Mouse (Mus musculus) olfactory bulb, adult 2 months (tissue): ENCODE measurements around the gene Gls. TPM values are rescaled to one million over a fixed set of nuclear protein-coding genes. Genes with fewer than 3 reads are reported as not detected.

Experiments
- H3K27ac ChIP-seq: fragments of 200-500 bp; 2 replicates; pipeline ENCODE4 v1.5.1; 2012; ENCODE audit warnings: low read depth, low read length; ENCODE audit not compliant: insufficient read depth
- H3K4me1 ChIP-seq: fragments of 200-500 bp; 2 replicates; pipeline ENCODE4 v1.6.1; 2012; ENCODE audit warnings: low read length; ENCODE audit not compliant: control insufficient read depth, insufficient read depth
- H3K4me3 ChIP-seq: fragments of 200-500 bp; 2 replicates; pipeline ENCODE4 v1.5.1; 2012; ENCODE audit warnings: mild to moderate bottlenecking, low read depth, low read length, moderate library complexity; ENCODE audit not compliant: insufficient read depth
- CTCF ChIP-seq: fragments of 200-500 bp; IDR thresholded peaks from 2 replicates; pipeline ENCODE4 v1.5.1; 2012; ENCODE audit warnings: low read depth, mild to moderate bottlenecking, low read length, moderate library complexity; ENCODE audit not compliant: insufficient read depth
- POLR2A ChIP-seq: fragments of 200-500 bp; IDR thresholded peaks from 2 replicates; pipeline ENCODE4 v1.6.1; 2012; ENCODE audit warnings: mild to moderate bottlenecking, low read depth, low read length, moderate library complexity; ENCODE audit not compliant: insufficient read depth
- WGBS: fragments of 180-500 bp; shearing (Covaris S2); methylation state at CpG from one replicate; pipeline ENCODE4 v1.1.7; 2018; 5-methylcytosine and 5-hydroxymethylcytosine counted together
- polyA plus RNA-seq: library from polyadenylated mRNA; stranded (reverse); fragments of >200 nt; gene quantifications from 2 replicates; pipeline ENCODE4 v1.2.4, GENCODE M21; 2012; ENCODE audit warnings: low replicate concordance; ENCODE audit not compliant: missing spikeins, insufficient read depth, insufficient read length

Gene Gls
- polyA plus RNA-seq, 1 experiment: 842 TPM

GRCm38 (mm10) chr1:52151166-52151565, 81.9 kb downstream of the Gls start:
- Histone ChIP-seq H3K4me3 (no peak overlapping the region), H3K27ac (no peak overlapping the region), H3K4me1 (peaks cover 8% of the 10 kb centered on the region)
- 98% methylated on average over 5 of the region's 5 CpGs for WGBS
- TF ChIP-seq CTCF: no peak
- no peak for TF ChIP-seq POLR2A

- TF ChIP-seq CTCF: no peak
- TF ChIP-seq POLR2A: no peak
- H3K27ac ChIP-seq: no peak overlapping the region
- peaks cover 7% of the 10 kb centered on the region for H3K4me1 ChIP-seq
- 81% methylated on average over 11 of the region's 11 CpGs for WGBS
- no peak overlapping the region for H3K4me3 ChIP-seq
Measured at GRCm38 (mm10) chr1:52150676-52151075, 82.4 kb downstream of the Gls start.

- 75% methylated on average over 9 of the region's 9 CpGs for WGBS
- no peak overlapping the region for H3K4me3 ChIP-seq
- no peak overlapping the region for H3K27ac ChIP-seq
Measured at GRCm38 (mm10) chr1:52149934-52150346, 83.1 kb downstream of the Gls start.

DNA sequence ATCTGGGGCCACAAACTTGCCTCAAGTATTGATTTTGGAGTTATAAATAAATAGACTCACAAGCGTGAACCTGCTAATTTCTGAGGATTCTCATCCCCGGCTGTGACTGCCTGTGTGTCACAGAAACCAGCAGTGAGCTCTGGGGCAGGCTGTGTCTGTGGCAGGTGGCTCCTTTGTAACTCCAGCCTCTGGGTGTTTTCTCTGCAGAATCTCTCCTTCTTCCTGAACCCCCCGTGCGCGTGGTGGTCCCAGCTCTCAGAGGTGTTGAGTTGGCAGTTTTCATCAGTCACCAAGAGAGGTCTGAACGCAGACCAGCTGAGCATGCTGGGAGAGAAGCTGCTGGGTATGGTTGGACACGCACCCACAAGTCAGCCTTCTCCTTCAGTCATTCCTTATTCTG, 84.3 kb downstream of the Gls start:
- WGBS: 55% methylated on average over 7 of the region's 7 CpGs
- Histone ChIP-seq H3K4me3 (no peak overlapping the region), H3K27ac (no peak overlapping the region), H3K4me1 (peaks cover 7% of the 10 kb centered on the region)
- TF ChIP-seq POLR2A (no peak), CTCF (no peak)

More at GRCm38 (mm10) chr1:52149934-52150346, 83.1 kb downstream of the Gls start:
- H3K4me1 ChIP-seq: peaks cover 7% of the 10 kb centered on the region
- TF ChIP-seq CTCF: no peak
- no peak for TF ChIP-seq POLR2A

DNA sequence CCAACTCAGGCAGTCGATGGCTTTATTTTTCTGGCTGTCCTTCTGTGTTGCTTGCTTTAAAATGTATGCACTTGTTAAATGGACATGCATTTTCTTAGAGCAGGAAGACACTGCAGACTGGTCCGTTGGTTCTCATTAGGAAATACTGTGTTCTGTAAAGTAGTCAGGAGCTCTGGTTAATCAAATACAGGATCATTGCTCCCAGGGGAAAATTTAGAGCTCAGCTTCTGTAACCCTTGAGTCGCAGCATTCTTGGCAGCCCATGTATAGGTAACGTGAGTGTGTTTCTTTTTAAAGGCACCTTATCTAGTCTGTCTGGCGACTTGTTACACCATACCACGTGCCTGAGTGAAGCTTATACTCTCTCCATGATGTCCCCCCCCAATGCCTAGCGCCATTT, 84.9 kb downstream of the Gls start:
- Histone ChIP-seq H3K27ac (no peak overlapping the region), H3K4me1 (peaks cover 7% of the 10 kb centered on the region), H3K4me3 (no peak overlapping the region)
- no peak for TF ChIP-seq CTCF
- no peak for TF ChIP-seq POLR2A
- 83% methylated on average over 7 of the region's 7 CpGs for WGBS

- TF ChIP-seq POLR2A (no peak), CTCF (no peak)
- Histone ChIP-seq H3K4me1 (peaks cover 7% of the 10 kb centered on the region), H3K4me3 (no peak overlapping the region), H3K27ac (no peak overlapping the region)
- 86% methylated on average over 2 of the region's 2 CpGs for WGBS
Measured at GRCm38 (mm10) chr1:52147431-52147830, 85.6 kb downstream of the Gls start.

DNA sequence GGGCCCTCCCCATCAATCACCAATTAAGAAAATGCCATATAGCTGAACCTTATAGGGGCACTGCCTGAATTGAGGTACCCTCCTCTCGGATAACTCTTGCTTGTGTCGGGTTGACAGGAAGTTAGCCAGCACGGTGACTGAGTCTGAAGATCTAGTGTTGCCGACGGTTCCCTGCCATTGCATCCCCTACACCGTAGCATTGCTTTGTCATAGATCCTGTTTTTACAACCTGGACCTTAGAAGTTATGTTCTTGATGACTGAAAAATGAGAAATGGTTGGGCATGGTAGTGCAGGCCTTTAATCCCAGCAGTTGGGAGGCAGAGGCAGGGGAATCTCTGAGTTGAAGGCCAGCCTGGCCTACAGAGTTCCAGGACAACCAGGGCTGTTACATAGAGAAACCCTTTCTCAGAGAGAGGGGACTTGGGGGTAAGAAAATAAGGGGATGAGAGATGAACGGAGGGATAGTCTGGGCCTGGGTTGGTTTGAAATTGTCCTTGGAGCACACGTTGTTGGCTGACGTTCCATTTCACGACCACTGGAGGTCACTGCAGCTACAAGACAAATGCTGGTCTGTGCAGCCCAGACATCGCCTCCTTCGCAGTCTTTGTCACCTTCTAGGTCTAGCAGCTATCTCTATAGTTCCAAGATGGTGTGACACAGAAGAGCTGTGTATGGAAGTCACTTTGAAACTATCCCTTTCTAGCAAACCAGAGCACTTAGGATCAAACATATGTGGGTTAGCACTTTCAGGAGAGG, 86.6 kb downstream of the Gls start:
- Histone ChIP-seq H3K4me3 (no peak overlapping the region), H3K27ac (no peak overlapping the region), H3K4me1 (peaks cover 7% of the 10 kb centered on the region)
- WGBS: 54% methylated on average over 12 of the region's 12 CpGs
- TF ChIP-seq CTCF (peak; percentile 57), POLR2A (no peak)

GRCm38 (mm10) chr1:52144907-52145306, 88.1 kb downstream of the Gls start:
- Histone ChIP-seq H3K27ac (no peak overlapping the region), H3K4me1 (peaks cover 5% of the 10 kb centered on the region), H3K4me3 (no peak overlapping the region)
- TF ChIP-seq POLR2A (no peak), CTCF (no peak)
- WGBS: 90% methylated on average over 10 of the region's 10 CpGs

GRCm38 (mm10) chr1:52143596-52144156, 89.4 kb downstream of the Gls start:
- Histone ChIP-seq H3K4me1 (peaks cover 1% of the 10 kb centered on the region), H3K27ac (no peak overlapping the region), H3K4me3 (no peak overlapping the region)
- 91% methylated on average over 7 of the region's 7 CpGs for WGBS
- TF ChIP-seq CTCF (no peak), POLR2A (no peak)
